Mouse (Mus musculus) layer of hippocampus, adult 2 months (tissue): ENCODE measurements around the gene Tm4sf5. TPM values are rescaled to one million over a fixed set of nuclear protein-coding genes. Genes with fewer than 3 reads are reported as not detected.
"Not testable (repeated sequence)": the region's sequence is repeated elsewhere in the genome, so short reads cannot be mapped to it uniquely, and the experiment has no call there.

ENCODE experiments used
- DNase-seq, 2 experiments: peaks; one replicate each; pipeline ENCODE4 v3.0.0; 2022; ENCODE audit warnings: low spot score in 2 of 2
- H3K27ac ChIP-seq: fragments of 200-600 bp; 2 replicates; pipeline ENCODE4 v1.8.1; 2022
- H3K4me3 ChIP-seq: fragments of 200-600 bp; 2 replicates; pipeline ENCODE4 v1.8.1; 2022; ENCODE audit warnings: mild to moderate bottlenecking
- CTCF ChIP-seq: fragments of 200-600 bp; conservative IDR thresholded peaks from 2 replicates; pipeline ENCODE4 v1.8.1; 2022; ENCODE audit warnings: antibody characterized with exemption, mild to moderate bottlenecking, moderate library complexity
- total RNA-seq, 2 experiments: library from RNA; stranded (reverse); gene quantifications; 2 replicates each; pipeline ENCODE4 v1.2.3; 2021

The Tm4sf5 gene
- total RNA-seq, 2 experiments from 2014 or later = not detected

- no peak overlapping the region for H3K4me3 ChIP-seq
- peak in 1 of 2 experiments; percentile 58 for DNase-seq
- peak; percentile 89 for TF ChIP-seq CTCF
- H3K27ac ChIP-seq = no peak overlapping the region
Observed at GRCm38 (mm10) chr11:70516352-70516751, 11.3 kb downstream of the Tm4sf5 start.

DNA sequence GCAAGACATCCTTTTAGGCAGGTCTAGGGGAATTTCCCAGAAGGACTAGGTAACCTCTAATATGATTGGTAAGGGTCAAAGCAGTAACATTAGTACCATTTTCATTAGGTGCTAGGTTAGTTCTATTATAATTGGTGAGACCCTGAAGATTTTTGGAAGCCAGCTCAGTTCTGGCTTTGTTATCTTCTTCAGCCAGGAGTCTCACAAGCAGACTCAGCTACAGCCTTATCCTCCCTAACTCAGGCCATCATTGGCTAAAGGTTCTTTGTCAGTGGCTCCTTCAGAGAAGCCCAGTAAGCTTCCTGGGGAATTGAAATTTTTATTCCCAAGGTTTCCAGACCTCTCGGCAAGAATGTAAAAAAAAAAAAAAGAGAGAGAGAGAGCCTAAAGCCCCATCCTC, 13.4 kb downstream of the Tm4sf5 start:
- DNase-seq = no peak
- no peak for TF ChIP-seq CTCF
- no peak overlapping the region for H3K4me3 ChIP-seq
- no peak overlapping the region for H3K27ac ChIP-seq

GRCm38 (mm10) chr11:70518923-70519322, 13.9 kb downstream of the Tm4sf5 start, which contains the start of gene Gltpd2:
Gltpd2 (plus strand) TSS chr11:70519196.
- peak within 1 kb of the TSS; percentile 42 for H3K4me3 ChIP-seq
- TF ChIP-seq CTCF = no peak
- H3K27ac ChIP-seq = peak within 1 kb of the TSS; percentile 65; the same call in 1 of the 2 replicates
- no peak for DNase-seq

GRCm38 (mm10) chr11:70520178-70520769, 15.2 kb downstream of the Tm4sf5 start:
- Histone ChIP-seq H3K27ac (peak overlapping the region; percentile 65; the same call in 1 of the 2 replicates), H3K4me3 (peak overlapping the region; percentile 42)
- TF ChIP-seq CTCF = peak; percentile 49
- no peak for DNase-seq

GRCm38 (mm10) chr11:70523306-70523989, 18.4 kb downstream of the Tm4sf5 start:
- not testable (repeated sequence) for H3K4me3 ChIP-seq, DNase-seq, H3K27ac ChIP-seq
- peak; percentile 47 for TF ChIP-seq CTCF

DNA sequence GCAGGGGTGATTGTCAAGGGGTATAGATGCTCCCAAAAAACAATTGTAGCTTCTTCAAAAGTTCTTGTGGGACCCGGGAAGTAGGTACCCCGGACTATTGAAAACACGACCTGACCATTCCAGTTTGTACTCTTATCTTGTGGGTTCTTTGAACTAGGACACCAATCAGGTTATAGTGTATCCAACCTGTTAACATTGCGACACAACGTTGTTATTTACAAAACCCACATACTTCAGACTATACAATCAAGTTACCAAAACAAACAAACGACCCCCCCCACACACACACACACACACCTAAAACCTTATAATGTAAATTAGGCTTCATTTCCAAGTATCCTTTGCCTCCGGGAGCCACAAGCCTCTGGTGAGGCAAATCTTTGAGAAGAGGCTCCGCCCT, 19.7 kb downstream of the Tm4sf5 start:
- TF ChIP-seq CTCF = no peak
- Histone ChIP-seq H3K4me3 (peak overlapping the region; percentile 75), H3K27ac (peak overlapping the region; percentile 36; the same call in 1 of the 2 replicates)
- DNase-seq = no peak

DNA sequence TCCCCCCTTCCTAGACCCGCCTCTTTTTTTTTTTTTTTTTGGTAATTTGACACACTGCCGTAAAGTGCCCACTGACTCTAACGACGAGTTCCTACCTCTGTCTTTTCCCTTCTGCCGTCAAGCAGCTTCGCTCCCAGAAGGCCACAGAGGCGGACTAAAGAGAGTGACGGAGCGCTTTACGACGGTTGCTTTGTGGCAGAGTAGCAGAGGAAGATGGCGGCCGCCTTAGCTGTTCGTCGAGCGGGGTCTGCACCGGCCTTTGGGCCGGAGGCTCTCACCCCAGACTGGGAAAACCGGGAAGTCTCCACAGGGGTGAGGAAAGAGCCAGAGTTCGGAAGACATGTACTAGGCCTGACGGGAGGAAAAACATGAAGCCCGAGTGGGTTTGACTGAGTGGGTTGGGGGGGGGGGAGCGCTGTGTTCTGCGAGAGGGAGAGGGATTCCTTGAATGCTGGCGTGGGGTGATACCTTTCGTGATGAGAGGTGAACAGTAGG, 20.2 kb downstream of the Tm4sf5 start, which contains the start of gene Psmb6:
Gene Psmb6 (plus strand): TSS at position 184 of the 495 bp plus-strand sequence.
- peak within 1 kb of the TSS; percentile 84 for H3K27ac ChIP-seq
- peak; percentile 88 to 96 for DNase-seq
- no peak for TF ChIP-seq CTCF
- peak within 1 kb of the TSS; percentile 75 for H3K4me3 ChIP-seq

DNA sequence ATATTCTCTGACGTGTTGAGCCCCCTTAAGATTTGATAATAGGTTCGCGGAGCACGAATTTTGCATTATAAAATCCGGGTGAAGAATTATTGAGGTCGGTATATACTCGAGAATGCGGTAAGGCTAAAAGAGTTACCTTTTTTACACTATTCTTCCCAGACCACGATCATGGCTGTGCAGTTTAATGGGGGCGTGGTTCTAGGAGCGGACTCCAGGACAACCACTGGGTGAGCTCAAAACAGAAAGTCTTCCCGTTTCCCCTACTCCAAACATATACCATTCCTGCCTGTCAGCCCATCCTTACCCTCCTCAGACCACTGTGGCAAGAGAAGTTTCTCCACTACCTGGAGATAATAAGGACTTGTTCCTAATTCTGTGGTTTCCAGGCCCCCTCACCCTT, 20.7 kb downstream of the Tm4sf5 start:
- no peak for DNase-seq
- H3K4me3 ChIP-seq = peak overlapping the region; percentile 75
- peak overlapping the region; percentile 84 for H3K27ac ChIP-seq
- TF ChIP-seq CTCF = no peak

- DNase-seq = no peak
- Histone ChIP-seq H3K27ac (no peak overlapping the region), H3K4me3 (peak overlapping the region; percentile 75; the same call in 1 of the 2 replicates)
Observed at GRCm38 (mm10) chr11:70526211-70526610, 21.2 kb downstream of the Tm4sf5 start.

DNA sequence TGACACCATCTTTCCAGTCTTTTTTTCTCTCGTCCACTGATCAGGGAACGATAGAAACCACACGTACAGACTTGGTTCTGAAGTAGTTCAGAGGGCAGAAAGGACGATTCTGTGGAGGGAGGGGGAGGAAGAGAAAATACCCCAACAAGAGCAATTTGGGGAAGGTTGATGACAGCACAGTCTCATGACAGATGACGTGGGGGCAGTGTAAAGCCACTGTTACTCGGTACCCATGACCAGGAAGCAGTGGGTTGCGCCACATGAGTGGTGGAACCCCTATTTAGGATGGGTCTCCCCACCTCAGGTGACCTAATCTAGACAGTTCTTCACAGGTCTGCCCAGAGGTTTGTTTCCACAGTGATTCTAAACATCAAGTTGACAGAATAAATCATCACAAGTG, 23.6 kb downstream of the Tm4sf5 start:
- no peak for DNase-seq
- Histone ChIP-seq H3K27ac (no peak overlapping the region), H3K4me3 (no peak overlapping the region)
- TF ChIP-seq CTCF = no peak

More at GRCm38 (mm10) chr11:70526211-70526610, 21.2 kb downstream of the Tm4sf5 start:
- no peak for TF ChIP-seq CTCF

GRCm38 (mm10) chr11:70531065-70531464, 26.0 kb downstream of the Tm4sf5 start:
- peak; percentile 45 for TF ChIP-seq CTCF
- not testable (repeated sequence) for DNase-seq, H3K4me3 ChIP-seq, H3K27ac ChIP-seq

DNA sequence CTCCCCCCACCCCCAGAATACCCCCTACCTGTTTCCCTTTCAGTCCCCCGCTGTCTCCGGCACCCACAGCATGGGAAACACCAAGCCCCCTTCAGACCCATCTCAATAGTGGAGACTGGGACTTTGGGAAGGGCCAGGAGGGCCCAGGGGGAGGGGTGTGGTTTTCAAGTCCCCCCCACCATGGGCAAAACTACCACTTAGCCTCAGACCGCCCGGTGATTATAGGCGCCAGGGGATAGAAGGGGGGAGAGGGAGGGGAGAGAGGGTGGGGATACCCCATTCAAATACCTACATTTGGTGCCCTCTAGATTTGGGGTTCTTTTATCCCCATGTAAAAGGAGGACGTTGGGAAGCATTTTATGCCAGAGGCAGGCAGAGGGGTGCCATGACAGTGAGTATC, 27.8 kb downstream of the Tm4sf5 start, which contains the start of gene Gm40193:
Gene Gm40193 (minus strand): TSS at position 101 of the 400 bp plus-strand sequence.
- Histone ChIP-seq H3K27ac (no peak within 1 kb of the TSS), H3K4me3 (no peak within 1 kb of the TSS)
- no peak for TF ChIP-seq CTCF
- no peak for DNase-seq

GRCm38 (mm10) chr11:70539423-70539822, 34.4 kb downstream of the Tm4sf5 start:
- no peak for DNase-seq
- no peak for TF ChIP-seq CTCF
- H3K4me3 ChIP-seq = peak overlapping the region; percentile 78
- peak overlapping the region; percentile 83 for H3K27ac ChIP-seq
